25 mouse cellular contexts compared by ENCODE assay signal in genomic region chr4:54987256-54987655, GRCm38 (mm10).
"Had no signal": no experiment of that assay in that cellular context is flagged by ENCODE, and none has a peak within 500 bp of the region (broad histone marks: within the 10 kb centered on the region; RNA-seq: fewer than 3 reads in every experiment).

No protein-coding gene starts in this region.

- H3K27me3 ChIP-seq: heart, embryonic 12.5 days; hindbrain, embryonic 12.5 days; intestine, embryonic 15.5 days; limb, embryonic 12.5 days; liver, embryonic 13.5 days had no signal

- H3K4me3 ChIP-seq: heart, embryonic 10.5 days; heart, embryonic 12.5 days; hindbrain, embryonic 12.5 days; intestine, embryonic 15.5 days; layer of hippocampus, adult 2 months; left cerebral cortex, adult 2 months; limb, embryonic 10.5 days; limb, embryonic 12.5 days; liver, embryonic 13.5 days had no signal

- H3K36me3 ChIP-seq: heart, embryonic 10.5 days; heart, embryonic 12.5 days; intestine, embryonic 15.5 days; liver, embryonic 13.5 days had no signal

- H3K4me2 ChIP-seq: heart, embryonic 12.5 days; hindbrain, embryonic 12.5 days; hindbrain, embryonic 14.5 days; intestine, embryonic 15.5 days; limb, embryonic 12.5 days; liver, embryonic 11.5 days; liver, embryonic 13.5 days had no signal

- H3K4me1 ChIP-seq: hindbrain, embryonic 12.5 days; intestine, embryonic 15.5 days; limb, embryonic 10.5 days; limb, embryonic 12.5 days; liver, embryonic 13.5 days had no signal

- H3K9me3 ChIP-seq: heart, embryonic 10.5 days; heart, embryonic 12.5 days; hindbrain, embryonic 12.5 days; intestine, embryonic 15.5 days; limb, embryonic 10.5 days; limb, embryonic 12.5 days; liver, embryonic 13.5 days had no signal

- DNase-seq: gastrocnemius, postnatal 14 days; gastrocnemius, postnatal 36 days; heart, adult 11 months; heart, postnatal 14 days; heart, postnatal 36 days; kidney, adult 18-20 months; kidney, adult 8-10 months; kidney, postnatal 10 days; kidney, postnatal 25 days; kidney, postnatal 4 days; liver; liver, embryonic 13.5 days had no signal

- H3K9ac ChIP-seq: heart, embryonic 12.5 days; hindbrain, embryonic 12.5 days; hindbrain, embryonic 14.5 days; intestine, embryonic 15.5 days; limb, embryonic 12.5 days; liver, embryonic 13.5 days had no signal

- ATAC-seq: hindbrain, embryonic 16.5 days; inflammation-experienced regulatory T-cells, adult 6 months; intestine, embryonic 15.5 days; intestine, postnatal 0 days had no signal

- H3K27ac ChIP-seq: heart, embryonic 10.5 days; hindbrain, embryonic 12.5 days; hindbrain, embryonic 14.5 days; intestine, embryonic 15.5 days; layer of hippocampus, adult 2 months; left cerebral cortex, adult 2 months; limb, embryonic 10.5 days; limb, embryonic 12.5 days; liver, embryonic 13.5 days had no signal
